Mouse (Mus musculus): ENCODE measurements around the gene Rab43. TPM values are rescaled to one million over a fixed set of nuclear protein-coding genes. Genes with fewer than 3 reads are reported as not detected.

The Rab43 gene
- polyA plus RNA-seq, 1 experiment from 2014 or later = 25.5 TPM

GRCm38 (mm10) chr6:87791826-87792225 lies 20.1 kb downstream of the Rab43 start:
- no peak for TF ChIP-seq CTCF (IDR thresholded peaks at IDR 0.05; ENCODE audit: low read depth)
- Histone ChIP-seq H3K36me3 (ENCODE audit: control insufficient read depth, insufficient read depth) (peaks cover 29% of the 10 kb centered on the region), H3K4me2 (replicated peaks; ENCODE audit: low read depth) (no peak overlapping the region), H3K9me3 (ENCODE audit: control insufficient read depth) (no peaks in the 10 kb centered on the region), H3K27me3 (replicated peaks; ENCODE audit: control insufficient read depth, insufficient read depth, low read length) (no peaks in the 10 kb centered on the region), H3K9ac (ENCODE audit: low read depth, low read length) (no peak overlapping the region), H3K4me3 (ENCODE audit: low read depth, low read length) (no peak overlapping the region), H3K4me1 (replicated peaks; ENCODE audit: control insufficient read depth, insufficient read depth, low read length) (peaks cover 13% of the 10 kb centered on the region), H3K27ac (ENCODE audit: low read depth, low read length) (no peak overlapping the region)
- 96% methylated on average over 5 of the region's 5 CpGs for WGBS
- ATAC-seq = no peak

GRCm38 (mm10) chr6:87790779-87791480 lies 21.0 kb downstream of the Rab43 start:
- H3K4me2 ChIP-seq (replicated peaks; ENCODE audit: low read depth) = peak overlapping the region; percentile 3; the same call in 1 of the 2 replicates
- no peak overlapping the region for H3K9ac ChIP-seq (ENCODE audit: low read depth, low read length)
- TF ChIP-seq CTCF (IDR thresholded peaks at IDR 0.05; ENCODE audit: low read depth) = peak; percentile 22; the same call in 1 of the 2 replicates
- H3K4me1 ChIP-seq (replicated peaks; ENCODE audit: control insufficient read depth, insufficient read depth, low read length) = peaks cover 13% of the 10 kb centered on the region
- H3K27ac ChIP-seq (ENCODE audit: low read depth, low read length) = peak overlapping the region; percentile 95
- H3K9me3 ChIP-seq (ENCODE audit: control insufficient read depth) = no peaks in the 10 kb centered on the region
- peak; percentile 62 for ATAC-seq
- H3K4me3 ChIP-seq (ENCODE audit: low read depth, low read length) = no peak overlapping the region
- no peaks in the 10 kb centered on the region for H3K27me3 ChIP-seq (replicated peaks; ENCODE audit: control insufficient read depth, insufficient read depth, low read length)
- WGBS = 42% methylated on average over 7 of the region's 7 CpGs
- peaks cover 29% of the 10 kb centered on the region for H3K36me3 ChIP-seq (ENCODE audit: control insufficient read depth, insufficient read depth)

GRCm38 (mm10) chr6:87789791-87790190 lies 22.2 kb downstream of the Rab43 start:
- WGBS = 34% methylated on average over 6 of the region's 6 CpGs
- no peak overlapping the region for H3K9ac ChIP-seq (ENCODE audit: low read depth, low read length)

GRCm38 (mm10) chr6:87788896-87789587 lies 22.9 kb downstream of the Rab43 start:
- Histone ChIP-seq H3K4me2 (replicated peaks; ENCODE audit: low read depth) (peak overlapping the region; percentile 43), H3K9me3 (ENCODE audit: control insufficient read depth) (no peaks in the 10 kb centered on the region), H3K9ac (ENCODE audit: low read depth, low read length) (no peak overlapping the region), H3K4me3 (ENCODE audit: low read depth, low read length) (no peak overlapping the region), H3K27ac (ENCODE audit: low read depth, low read length) (peak overlapping the region; percentile 95), H3K27me3 (replicated peaks; ENCODE audit: control insufficient read depth, insufficient read depth, low read length) (no peaks in the 10 kb centered on the region), H3K36me3 (ENCODE audit: control insufficient read depth, insufficient read depth) (peaks cover 23% of the 10 kb centered on the region), H3K4me1 (replicated peaks; ENCODE audit: control insufficient read depth, insufficient read depth, low read length) (peaks cover 13% of the 10 kb centered on the region)
- no peak for TF ChIP-seq CTCF (IDR thresholded peaks at IDR 0.05; ENCODE audit: low read depth)
- peak; percentile 89 for ATAC-seq
- WGBS = 18% methylated on average over 5 of the region's 5 CpGs

More at GRCm38 (mm10) chr6:87789791-87790190, 22.2 kb downstream of the Rab43 start:
- Histone ChIP-seq H3K27me3 (replicated peaks; ENCODE audit: control insufficient read depth, insufficient read depth, low read length) (no peaks in the 10 kb centered on the region), H3K4me1 (replicated peaks; ENCODE audit: control insufficient read depth, insufficient read depth, low read length) (peaks cover 13% of the 10 kb centered on the region), H3K4me3 (ENCODE audit: low read depth, low read length) (no peak overlapping the region), H3K4me2 (replicated peaks; ENCODE audit: low read depth) (peak overlapping the region; percentile 43), H3K27ac (ENCODE audit: low read depth, low read length) (peak overlapping the region; percentile 95), H3K9me3 (ENCODE audit: control insufficient read depth) (no peaks in the 10 kb centered on the region), H3K36me3 (ENCODE audit: control insufficient read depth, insufficient read depth) (peaks cover 29% of the 10 kb centered on the region)
- TF ChIP-seq CTCF (IDR thresholded peaks at IDR 0.05; ENCODE audit: low read depth) = no peak
- ATAC-seq = peak; percentile 43

DNA sequence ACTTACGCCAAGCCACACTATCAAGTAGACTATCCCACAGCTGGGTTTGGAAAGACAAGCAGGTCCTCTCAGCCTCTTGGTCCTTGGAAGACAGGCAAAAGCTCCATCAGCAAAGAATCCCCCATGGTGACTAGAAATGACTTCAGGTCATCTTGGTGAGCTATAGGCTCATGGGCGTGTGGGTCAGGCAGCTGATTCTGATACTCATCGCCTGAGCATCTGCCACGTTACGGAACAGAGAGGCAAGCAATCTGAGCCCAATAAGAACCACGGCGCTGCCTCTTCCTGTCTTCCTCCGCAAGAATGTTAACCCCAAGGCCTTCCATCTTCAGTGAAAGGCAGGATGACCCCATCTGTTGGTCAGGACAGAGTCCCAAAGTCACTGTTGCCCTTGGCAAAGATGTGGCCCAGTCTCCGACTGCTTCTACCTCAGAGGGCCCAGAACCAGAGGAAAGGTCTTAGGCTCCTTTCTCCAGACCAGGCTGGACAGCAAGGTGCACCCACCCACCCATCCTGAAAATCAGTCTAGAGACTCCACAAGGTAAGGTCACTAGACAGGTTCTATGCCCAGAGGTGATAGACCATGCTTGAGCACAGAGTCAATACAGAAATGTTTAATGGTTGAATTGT lies 23.6 kb downstream of the Rab43 start:
- no peak overlapping the region for H3K4me3 ChIP-seq (ENCODE audit: low read depth, low read length)
- peaks cover 18% of the 10 kb centered on the region for H3K36me3 ChIP-seq (ENCODE audit: control insufficient read depth, insufficient read depth)
- peaks cover 13% of the 10 kb centered on the region for H3K4me1 ChIP-seq (replicated peaks; ENCODE audit: control insufficient read depth, insufficient read depth, low read length)
- H3K27ac ChIP-seq (ENCODE audit: low read depth, low read length) = peak overlapping the region; percentile 95
- TF ChIP-seq CTCF (IDR thresholded peaks at IDR 0.05; ENCODE audit: low read depth) = no peak
- H3K9ac ChIP-seq (ENCODE audit: low read depth, low read length) = no peak overlapping the region
- WGBS = 89% methylated on average over 9 of the region's 9 CpGs
- H3K27me3 ChIP-seq (replicated peaks; ENCODE audit: control insufficient read depth, insufficient read depth, low read length) = no peaks in the 10 kb centered on the region
- no peak overlapping the region for H3K4me2 ChIP-seq (replicated peaks; ENCODE audit: low read depth)
- no peak for ATAC-seq
- no peaks in the 10 kb centered on the region for H3K9me3 ChIP-seq (ENCODE audit: control insufficient read depth)

Measured in intestine, postnatal 0 days (tissue).